Mouse (Mus musculus): Measurements from ENCODE around the gene Itfg2.

GRCm38 (mm10) chr6:128437731-128438316, 13.1 kb upstream of the Itfg2 start:
- TF ChIP-seq CTCF (conservative IDR thresholded peaks at IDR 0.05; ENCODE audit: insufficient read depth, insufficient read length, low read depth, low read length) = no peak
- no peak for TF ChIP-seq POLR2A (IDR thresholded peaks at IDR 0.05; ENCODE audit: low read depth, low read length)
